Mouse (Mus musculus) urinary bladder, postnatal 14 days (tissue): ENCODE results near the gene Olfr747.
"Not testable (repeated sequence)": the region's sequence is repeated elsewhere in the genome, so short reads cannot be mapped to it uniquely, and the experiment has no call there.

Experiments
- DNase-seq: peaks from one replicate; pipeline ENCODE4 v3.0.0; 2021; ENCODE audit warnings: low spot score

Gene Olfr747

DNA sequence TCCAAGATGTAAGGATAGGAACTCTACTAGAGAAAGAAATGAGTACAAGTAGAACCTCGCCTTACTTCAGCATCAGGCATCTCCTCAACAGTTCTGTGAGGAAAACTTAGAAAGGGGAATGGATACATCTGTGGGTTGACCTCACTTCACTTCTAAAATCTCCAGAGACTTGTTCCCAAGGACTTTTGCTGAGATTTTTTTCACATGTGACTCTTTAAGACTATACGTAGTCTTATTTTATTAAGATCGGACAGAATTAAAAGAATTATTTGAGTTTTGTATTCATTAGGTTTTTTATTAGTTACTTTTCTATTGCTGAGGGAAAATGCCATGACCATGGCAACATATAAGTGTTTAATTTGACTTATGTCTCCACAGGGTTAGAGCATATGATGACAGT is at the start of gene Olfr747:
Gene Olfr747 (minus strand): TSS at position 101 of the 400 bp plus-strand sequence.
- DNase-seq = no peak

DNA sequence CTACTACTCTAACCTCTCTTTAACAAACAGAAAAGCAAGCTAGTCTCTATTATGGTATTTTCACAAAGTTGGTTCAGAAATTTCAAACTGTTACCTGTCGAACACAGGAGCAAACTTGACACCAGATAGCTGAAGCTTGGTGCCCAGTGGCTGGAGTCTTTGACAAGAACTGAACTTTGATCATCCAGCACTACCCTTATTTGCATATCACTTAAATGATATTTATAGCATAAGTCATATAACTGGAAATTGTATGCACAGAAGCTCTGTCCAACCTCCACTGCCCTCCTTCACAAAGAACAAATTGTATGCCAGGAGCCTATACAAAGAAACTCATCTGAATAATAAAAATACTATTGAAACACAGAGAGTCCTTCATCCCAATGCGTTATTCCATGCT is 48.6 kb upstream of the Olfr747 start:
- no peak for DNase-seq

DNA sequence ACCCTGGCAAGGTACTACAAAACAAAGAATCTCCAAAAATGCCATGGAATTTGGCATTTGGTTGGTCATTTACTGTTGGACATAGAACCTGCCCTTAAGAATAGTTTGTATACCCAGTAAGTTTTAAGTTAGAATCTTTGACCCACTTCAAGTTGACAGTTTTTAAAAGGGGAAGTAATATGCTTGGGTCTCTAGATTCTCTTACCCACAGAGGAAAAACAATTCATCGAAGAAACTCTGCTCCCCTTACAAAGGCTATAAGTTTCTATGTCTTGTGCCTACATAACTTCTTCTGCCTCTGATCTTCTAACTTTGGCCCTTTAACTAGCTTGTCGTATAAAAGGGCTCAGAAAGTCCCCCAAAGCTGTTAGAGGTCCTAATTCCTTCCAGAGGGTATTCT is 47.3 kb upstream of the Olfr747 start:
- DNase-seq = no peak

DNA sequence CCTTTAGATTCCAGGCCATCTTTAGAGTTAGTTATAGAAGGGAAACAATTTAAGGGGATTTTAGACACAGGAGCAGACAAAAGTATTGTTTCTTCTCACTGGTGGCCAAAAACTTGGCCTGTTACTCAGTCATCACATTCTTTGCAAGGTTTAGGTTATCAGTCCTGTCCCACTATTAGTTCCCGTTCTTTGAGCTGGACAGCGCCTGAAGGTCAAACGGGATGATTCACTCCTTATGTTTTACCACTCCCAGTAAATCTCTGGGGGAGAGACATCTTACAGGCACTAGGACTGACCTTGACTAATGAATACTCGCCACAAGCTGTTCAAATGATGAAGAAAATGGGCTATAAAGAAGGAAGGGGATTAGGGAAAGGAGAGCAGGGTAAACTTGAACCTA is 29.4 kb upstream of the Olfr747 start:
- DNase-seq = not testable (repeated sequence)

DNA sequence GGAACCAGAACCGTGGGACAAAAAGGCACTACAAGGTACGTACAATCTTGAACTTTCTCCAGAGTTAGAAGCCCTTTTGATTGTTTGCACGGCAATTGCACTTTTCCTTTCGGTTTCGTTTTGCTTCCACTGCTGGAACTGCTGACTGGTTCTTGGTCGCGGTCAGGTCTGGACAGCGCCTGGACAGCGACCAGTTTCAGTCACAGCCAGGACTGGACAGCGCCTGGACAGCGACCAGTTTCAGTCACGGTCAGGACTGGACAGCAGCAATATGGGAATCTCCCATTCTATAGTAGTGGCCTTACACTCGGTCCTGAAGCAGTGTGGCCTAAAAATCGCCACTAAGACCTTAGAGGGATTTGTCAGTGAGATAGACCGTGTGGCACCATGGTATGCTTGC is 26.9 kb upstream of the Olfr747 start:
- not testable (repeated sequence) for DNase-seq

DNA sequence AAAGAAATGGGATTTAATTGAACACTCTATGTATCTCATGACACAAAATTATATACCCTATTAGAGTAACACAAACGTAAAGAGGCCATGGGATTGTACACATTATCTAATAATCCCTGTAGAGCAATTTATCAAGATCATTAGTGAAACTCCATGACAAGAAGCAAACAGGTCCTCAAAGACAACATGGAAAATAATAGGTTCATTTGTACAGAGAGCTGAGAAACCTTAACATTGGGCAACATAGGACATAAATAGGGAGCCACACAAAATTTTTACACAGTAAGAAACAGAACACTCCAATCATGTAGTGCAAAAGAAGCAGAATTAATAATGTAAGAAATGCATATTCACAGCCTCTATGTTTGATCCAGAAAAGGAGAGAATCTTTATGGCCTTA is 14.1 kb upstream of the Olfr747 start, which contains the start of gene Olfr748:
Gene Olfr748 (plus strand): TSS at position 301 of the 400 bp plus-strand sequence.
- no peak for DNase-seq

DNA sequence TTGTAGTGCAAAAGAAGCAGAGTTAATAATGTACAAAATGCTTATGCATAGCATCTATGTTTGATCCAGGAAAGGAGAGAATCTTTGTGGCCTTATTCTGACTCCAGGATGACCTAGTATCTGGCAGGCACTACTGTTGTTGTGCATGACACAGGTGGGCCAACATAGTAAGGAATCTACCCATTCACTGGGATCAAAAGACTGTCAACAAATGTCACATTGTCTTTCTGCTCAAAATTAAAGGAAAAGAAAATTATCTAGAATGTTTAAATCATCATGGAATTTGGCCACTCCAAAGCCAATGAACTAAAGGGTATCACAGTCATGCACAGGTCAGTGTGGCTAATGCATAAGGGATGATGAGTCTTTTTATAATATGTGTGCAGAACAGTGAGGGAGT is 46.2 kb downstream of the Olfr747 start, which contains the start of gene Olfr746:
Gene Olfr746 (plus strand): TSS at position 301 of the 400 bp plus-strand sequence.
- DNase-seq = no peak

DNA sequence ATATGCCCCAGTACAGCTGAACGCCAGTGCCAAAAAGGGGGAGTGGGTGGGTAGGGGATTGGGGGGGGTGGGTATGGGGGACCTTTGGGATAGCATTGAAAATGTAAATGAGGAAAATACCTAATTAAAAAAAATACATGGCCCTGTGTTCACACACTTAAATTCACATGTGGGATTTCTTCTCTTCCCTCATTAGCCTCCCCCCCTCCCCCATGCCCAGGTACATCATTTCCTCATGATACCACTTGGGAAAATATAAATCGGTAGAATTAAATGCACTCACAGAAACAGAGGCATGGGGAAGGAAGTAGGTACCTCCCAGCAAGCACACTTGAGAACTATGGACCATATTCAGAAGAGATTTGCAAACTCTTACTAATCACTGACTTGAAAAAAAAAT is 53.9 kb downstream of the Olfr747 start, which contains the start of gene Olfr745:
Gene Olfr745 (plus strand): TSS at position 301 of the 400 bp plus-strand sequence.
- DNase-seq = no peak
